Mouse (Mus musculus): ENCODE data around the gene Rnf144a.
A peak's percentile ranks its signal among the peaks of the same experiment; 100 is the strongest.

- peak; percentile 77 for TF ChIP-seq CTCF (IDR thresholded peaks at IDR 0.05; ENCODE audit: insufficient read depth, low read depth, low read length)
- TF ChIP-seq POLR2A (IDR thresholded peaks at IDR 0.05; ENCODE audit: insufficient read depth, low read depth, low read length) = peak; percentile 68; the same call in 1 of the 2 replicates
Measured at GRCm38 (mm10) chr12:26415104-26415771, at the start of gene Rnf144a.
